Mouse (Mus musculus): ENCODE results near the gene Atp2b2.

DNA sequence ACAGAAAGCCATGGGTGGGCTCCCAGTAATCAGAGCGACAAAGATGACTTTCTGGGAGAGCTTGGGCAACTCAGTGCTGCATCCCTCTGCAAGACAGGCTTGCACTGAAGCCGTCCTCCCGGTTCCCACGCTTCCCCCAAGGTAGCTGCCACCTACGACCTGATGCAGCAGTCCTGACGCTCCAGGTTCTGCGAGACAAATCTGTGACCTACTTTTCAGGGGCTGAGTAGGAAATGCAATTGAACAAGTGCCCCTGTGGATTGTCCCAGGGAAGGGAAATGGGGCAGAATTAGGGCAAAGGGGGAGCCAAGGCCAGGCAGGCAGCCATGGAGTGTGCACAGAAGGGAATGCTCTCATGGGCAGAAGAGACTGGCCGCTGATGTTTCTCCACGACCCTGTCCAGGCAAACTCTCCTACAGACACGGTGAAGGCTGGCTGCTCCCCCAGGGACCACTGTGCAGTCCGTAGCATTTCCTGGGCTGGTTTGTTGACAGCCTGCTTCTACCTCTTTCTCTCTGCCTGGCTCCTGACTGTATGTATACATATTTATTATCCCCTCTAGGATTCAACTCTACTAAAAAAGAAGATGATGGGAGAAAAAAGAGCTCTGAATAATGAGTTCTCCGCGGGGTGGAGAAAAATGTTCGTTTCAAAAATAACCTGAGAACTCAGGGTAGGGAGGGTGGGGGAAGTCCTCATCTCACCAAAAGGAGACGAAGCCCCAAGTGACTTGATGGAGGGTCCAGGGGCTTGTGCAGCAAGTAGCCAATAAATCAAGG, 15.8 kb upstream of the Atp2b2 start:
- TF ChIP-seq EP300 (IDR thresholded peaks at IDR 0.05; ENCODE audit: low read depth) (no peak), CTCF (IDR thresholded peaks at IDR 0.05; ENCODE audit: low read depth) (no peak)

All from heart, postnatal 0 days (tissue).